Mouse (Mus musculus) thymus, postnatal 25 days (tissue): ENCODE data around the gene Foxr1.
"Not testable (repeated sequence)": the region's sequence is repeated elsewhere in the genome, so short reads cannot be mapped to it uniquely, and the experiment has no call there.

ENCODE experiments used
- DNase-seq: peaks from one replicate; pipeline ENCODE4 v3.0.0; 2022

Foxr1 gene

GRCm38 (mm10) chr9:44475936-44476335 lies 35.0 kb upstream of the Foxr1 start:
- DNase-seq, result no peak

DNA sequence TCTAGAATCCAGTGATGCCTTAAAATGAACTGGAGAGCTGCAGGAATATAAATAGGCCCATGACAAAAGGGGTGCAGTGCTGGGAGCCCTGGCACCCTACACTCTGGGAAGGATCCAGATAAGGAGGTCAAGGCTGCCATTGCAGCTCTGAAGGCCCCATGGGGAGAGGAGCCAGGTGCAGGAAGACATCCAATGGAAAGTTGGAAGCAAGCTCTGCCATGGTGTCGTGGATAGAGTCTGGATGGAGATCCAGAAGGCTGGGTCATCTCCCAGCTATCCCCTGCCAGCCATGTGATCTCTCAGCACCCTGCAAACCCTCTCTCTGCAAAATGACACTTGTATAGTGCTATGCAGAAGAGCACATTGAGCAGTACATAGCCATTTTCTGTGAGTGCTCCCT lies 33.4 kb upstream of the Foxr1 start:
- DNase-seq, result no peak

DNA sequence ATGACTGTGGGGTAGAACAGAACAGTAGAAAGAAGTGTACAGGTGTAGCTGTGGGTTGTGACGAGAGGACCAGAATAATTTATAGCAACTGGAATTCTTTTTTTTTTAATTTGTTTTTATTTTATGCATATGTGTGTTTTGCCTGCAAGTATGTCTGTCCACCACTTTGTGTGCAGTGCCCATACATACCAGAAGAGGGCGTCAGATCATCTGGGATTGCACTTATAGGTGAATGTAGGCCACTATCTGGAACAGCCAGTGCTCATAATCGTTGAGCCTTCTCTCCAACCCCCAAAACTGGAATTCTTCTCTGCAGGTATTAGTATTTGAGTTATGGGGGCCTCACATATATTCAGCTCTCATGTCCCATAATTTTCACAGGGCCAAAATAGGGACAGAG lies 32.2 kb upstream of the Foxr1 start:
- DNase-seq, result no peak

DNA sequence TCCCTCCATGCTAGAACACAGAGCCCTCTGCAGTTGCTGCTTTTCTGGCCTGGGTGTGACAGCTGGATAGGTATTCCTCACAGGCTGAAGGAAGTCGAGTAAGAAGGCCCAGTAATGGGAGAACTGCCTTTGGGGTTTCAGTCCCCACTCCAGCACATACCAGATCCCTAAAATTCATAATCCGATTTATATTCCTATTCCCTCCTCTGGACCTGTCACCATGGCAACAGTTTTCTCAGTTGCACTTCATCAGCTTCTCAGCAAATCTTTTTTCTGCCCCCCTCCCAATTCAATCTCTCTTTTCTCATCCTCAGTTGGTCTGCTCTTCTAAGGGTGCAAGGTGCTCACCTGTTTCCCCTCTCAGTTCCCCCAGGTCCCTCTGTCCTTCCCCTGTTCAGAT lies 27.9 kb upstream of the Foxr1 start:
- DNase-seq, result no peak

DNA sequence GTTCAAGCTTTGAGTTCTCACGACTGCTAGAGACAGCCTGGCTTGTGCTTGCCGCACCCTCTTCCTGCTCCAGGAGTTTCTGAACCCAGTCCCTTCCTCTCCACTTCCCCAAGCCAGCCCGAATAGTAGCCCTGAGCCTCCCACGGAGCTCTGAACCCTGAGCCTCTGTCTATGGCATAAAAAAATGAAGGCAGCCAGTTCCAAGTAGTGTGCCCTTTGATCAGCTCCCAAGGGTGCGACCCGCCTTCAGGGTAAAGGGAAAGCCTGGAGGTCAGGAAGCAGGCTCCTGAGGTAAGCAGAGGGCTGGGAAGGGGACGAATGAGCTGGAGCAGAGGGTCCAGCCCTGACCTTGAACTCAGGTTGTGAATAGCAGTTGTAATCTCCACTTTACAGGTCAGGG lies 27.3 kb upstream of the Foxr1 start:
- no peak for DNase-seq

GRCm38 (mm10) chr9:44461950-44462349 lies 21.0 kb upstream of the Foxr1 start:
- DNase-seq, result no peak

DNA sequence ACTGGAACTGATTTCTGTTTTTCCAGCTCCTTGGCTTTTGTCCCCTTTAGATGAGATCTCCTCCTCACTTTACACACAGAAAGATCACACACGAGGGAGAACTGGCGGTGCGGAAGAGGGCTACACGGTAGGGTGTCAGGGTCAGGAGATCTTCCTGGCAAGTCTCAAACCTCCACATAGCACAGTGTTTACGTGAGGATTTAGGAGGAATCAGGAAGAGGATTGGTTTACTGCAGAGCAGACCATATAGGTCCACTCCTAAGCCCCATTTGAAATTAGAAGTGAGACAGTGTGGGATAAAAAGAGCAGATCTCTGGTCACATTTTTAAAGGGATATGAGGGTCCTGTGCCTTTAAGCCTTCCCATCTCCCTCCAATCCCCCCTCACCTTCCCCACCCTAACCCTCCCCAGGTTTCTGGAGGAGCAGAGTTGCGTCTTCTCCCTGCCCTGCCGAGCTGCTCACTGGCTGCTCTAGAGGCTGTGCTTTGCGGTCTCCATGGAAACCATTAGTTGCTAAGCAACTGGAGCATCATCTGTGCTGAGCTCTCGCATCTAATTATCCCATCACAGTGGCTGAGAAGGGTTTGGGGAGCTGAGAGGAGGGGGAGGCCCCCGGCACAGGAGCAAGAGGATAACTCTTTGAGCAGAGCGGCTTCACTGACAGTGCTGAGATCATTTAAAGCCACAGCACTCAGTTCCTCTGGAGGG lies 16.3 kb upstream of the Foxr1 start:
- DNase-seq, result no peak

DNA sequence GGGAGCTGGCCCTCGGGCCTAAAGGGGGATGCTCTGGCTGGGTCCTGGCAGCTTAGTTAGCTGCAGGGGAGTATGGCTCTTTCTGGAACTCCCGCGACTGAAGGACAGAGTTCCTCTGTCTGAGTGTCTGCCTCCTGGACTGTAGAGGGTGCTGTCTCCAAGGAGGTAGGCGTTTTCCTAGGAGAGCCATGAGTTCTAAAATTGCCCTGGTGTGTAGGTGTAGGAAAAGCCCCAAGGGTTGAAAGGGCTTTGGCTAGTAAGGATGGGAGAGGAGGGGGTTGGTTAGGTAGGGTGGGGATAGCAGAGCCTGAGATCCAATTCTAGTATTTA lies 13.9 kb upstream of the Foxr1 start, which contains the start of gene Upk2:
Gene Upk2, minus strand, starts transcription at position 86 of the 330 bp plus-strand sequence.
- no peak for DNase-seq

DNA sequence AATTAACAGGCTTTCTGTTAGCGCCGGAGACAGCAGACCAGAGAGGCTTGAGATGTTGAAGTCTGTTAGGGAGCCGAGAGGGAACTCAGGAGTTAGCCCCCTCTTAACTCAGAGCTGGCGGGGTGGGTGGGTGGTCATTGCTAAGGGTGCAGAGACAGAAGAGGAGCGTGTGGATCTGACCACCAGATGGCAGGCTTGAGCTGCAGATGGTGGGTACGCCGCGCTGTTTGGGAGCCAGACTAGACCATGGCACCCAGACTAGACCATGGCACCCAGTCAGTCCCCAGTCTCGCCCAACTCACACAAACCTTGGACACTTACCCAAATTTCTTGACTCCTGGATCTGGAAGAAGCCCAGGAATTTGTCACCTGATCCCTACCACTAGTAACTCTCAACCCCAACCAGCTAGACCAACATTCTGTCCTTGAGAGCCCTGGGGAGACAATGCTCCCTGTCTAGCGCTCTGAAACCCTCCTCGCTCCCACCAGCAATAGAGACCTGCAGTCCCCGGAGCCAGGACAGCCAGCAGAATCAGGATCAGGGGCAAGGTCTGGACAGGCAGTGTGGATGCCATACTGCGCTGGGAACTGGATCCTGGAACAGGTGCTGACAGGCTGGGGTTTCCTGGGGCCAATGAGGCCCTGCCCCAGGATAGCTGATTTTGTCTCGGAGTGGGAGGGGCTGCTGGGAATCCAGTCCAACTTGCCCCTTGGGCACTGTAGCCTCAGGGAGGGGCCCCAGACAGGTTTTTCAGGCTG lies 13.4 kb upstream of the Foxr1 start:
- peak; percentile 86 for DNase-seq

- peak; percentile 40 for DNase-seq
Measured at GRCm38 (mm10) chr9:44450387-44450786, 9.5 kb upstream of the Foxr1 start.

- not testable (repeated sequence) for DNase-seq
Measured at GRCm38 (mm10) chr9:44444402-44445025, 3.6 kb upstream of the Foxr1 start.

DNA sequence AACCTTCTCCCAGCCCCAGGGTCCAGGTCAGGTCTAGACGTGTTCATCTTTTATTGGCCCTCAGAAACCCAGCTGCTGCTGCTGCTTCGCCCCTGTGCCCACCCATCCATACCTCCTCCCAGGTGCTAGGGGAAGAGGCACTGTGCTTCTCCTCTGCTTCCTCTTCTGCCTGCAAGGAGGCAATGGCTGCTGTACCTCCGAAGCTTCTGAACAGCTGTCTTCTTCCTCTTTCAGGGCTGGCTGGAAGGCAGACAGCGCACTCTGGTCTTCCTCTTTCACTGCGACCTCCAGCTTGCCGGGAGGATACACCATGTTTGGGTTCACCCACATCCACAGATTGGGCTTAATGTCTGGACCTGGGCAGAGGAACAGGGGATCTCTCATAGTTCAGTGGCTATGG lies 5.2 kb downstream of the Foxr1 start:
- DNase-seq, result peak; percentile 15

- no peak for DNase-seq
Measured at GRCm38 (mm10) chr9:44432577-44433185, 8.3 kb downstream of the Foxr1 start.

DNA sequence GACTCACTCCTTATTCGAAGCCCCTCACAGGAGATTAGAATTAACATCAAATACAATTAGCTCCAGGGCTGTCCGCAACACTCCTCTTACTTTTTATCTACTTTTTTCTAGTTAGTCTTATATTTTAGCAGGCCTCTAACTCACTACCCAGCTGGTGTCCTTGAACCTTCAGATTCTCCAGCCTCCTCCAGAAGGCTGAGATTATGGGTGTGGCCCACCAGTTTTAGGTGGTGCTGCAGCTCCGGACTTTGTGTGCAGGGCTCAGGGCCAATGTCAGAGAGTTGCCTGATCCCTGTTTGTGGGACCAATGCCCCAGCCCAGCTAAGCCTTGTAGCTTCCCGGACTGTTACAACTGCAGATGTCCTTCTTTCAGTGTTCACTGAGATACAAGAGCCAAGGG lies 17.4 kb downstream of the Foxr1 start:
- no peak for DNase-seq

GRCm38 (mm10) chr9:44420280-44420898 lies 20.5 kb downstream of the Foxr1 start:
- no peak for DNase-seq

- DNase-seq, result not testable (repeated sequence)
Measured at GRCm38 (mm10) chr9:44419730-44420129, 21.2 kb downstream of the Foxr1 start.

DNA sequence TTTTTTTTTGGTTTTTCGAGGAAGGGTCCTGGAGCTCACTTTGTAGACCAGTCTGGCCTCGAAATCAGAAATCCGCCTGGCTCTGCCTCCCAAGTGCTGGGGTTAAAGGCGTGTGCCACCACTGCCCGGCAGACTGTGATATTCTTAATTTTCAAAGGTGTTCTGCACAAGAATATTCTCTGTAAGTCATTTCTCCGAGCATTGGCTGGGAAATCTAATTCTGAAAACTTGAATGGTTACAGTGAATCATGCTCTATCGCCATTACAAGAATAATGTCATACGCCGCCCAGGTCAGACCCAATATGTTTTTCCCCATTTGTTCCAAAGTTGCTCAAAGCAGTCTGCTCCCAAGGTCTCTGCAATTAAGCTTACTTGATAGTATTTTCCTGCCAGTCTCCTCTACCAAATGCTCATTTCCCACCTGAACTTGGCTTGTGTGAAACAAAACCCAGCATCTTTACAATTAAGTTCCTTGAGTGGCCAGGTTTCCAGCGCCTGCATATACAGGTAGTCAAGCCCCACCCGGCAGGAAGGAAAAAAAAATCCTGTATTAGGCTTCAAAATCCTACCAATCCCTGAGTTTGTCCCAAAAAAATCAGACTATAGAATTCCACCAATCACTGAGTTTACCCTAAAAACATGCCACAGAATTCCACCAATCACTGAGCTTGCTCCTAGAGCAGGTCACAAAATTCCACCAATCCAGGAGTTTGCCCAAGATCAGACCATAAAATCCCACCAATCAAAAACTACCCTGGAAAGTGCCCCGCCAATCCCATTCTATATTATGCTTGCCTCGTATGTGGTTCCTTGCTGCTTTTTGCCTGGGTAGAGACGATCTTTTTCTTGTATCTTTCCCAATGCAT lies 22.2 kb downstream of the Foxr1 start, which contains the start of gene Ccdc84:
Gene Ccdc84, minus strand, starts transcription at position 51 of the 867 bp plus-strand sequence.
- DNase-seq, result no peak

DNA sequence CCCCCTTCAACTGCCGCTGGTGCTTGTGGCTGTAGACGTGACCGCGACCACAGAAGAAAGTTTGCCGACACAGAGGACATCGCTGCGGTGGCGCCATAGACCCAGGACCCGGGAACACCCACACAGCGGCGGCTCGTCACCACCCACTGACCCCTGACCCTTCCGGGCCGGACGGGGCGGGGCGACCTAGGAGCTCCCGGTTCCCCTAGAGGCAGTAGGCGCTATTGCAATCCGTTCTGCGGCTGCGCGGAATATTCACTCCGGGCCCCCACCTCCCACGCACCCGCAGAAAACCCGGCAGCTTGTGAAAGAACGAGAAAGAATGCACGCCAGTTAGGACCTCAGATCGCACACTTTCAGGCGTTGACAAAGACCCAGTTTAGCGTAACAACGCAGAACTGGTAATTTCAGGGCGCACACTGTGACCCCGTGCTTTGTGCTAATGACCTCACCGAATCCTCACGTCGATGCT lies 23.0 kb downstream of the Foxr1 start:
- DNase-seq, result peak; percentile 92

DNA sequence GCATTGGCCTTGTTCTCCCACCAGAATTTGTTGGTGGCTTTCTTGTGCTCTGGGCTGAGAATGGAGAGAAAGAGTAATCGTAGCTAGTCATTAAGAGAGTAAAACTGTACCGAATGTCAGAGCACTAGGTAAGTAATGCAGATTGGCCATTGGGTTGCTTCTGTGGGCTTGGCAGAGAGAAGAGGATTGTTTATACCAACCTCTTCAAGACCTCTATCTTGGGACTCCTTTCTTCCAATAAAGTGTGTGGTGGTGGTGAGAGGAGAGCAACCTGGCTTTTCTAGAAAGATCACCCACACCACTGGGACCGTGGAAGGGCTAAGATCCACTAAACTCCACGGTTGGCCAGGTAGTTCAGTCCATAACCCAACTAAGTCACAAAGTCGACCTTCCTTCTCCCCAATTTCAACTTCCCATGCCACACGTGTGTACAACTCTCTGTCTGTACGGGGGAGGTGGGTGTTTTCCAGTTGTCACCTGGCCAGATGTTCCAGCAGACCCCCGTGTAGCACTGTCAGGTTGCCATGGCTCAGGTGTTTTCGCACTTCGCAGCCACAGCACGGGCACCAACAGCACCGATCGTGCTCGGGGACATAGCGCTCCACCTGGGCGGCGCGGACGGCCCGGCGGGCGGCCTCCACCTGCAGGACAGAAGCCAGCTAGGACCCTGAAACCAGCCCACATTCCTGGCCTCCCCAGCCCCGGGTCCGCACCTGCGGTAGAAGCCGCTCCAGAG lies 23.6 kb downstream of the Foxr1 start:
- DNase-seq, result no peak

- DNase-seq, result no peak
Measured at GRCm38 (mm10) chr9:44412781-44413180, 28.2 kb downstream of the Foxr1 start.

DNA sequence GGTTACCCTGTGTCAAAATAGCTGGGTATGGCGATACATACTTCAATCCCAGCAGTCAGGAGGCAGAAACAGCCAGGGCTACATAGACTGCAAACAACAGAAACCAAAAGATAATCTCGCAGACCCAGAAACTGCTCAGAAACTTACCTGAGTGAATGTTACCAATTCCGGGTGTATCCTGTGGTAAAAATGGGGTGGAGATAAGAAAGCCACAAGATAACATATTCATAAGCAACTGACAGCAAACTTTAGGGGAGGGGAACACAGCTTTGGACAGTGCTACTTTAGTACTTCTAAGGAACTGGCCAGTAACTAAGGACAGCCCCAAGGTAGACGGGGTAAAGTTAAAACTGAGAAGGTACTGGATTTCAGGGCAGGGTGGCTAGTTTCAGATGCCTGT lies 28.6 kb downstream of the Foxr1 start:
- no peak for DNase-seq
